15 mouse cellular contexts compared by ENCODE assay signal in genomic region chr7:96523673-96524072, GRCm38 (mm10).
DNase-seq lines count a peak whose midpoint lies in the region; ATAC-seq and TF ChIP-seq lines count a peak whose summit lies in the region.
"Had no signal": no experiment of that assay in that cellular context is flagged by ENCODE, and none has a peak within 500 bp of the region (broad histone marks: within the 10 kb centered on the region; RNA-seq: fewer than 3 reads in every experiment).

No protein-coding gene starts in this region.

- no peak overlapping the region for H3K9ac ChIP-seq in lung, embryonic 14.5 days
- H3K9ac ChIP-seq in heart, embryonic 15.5 days: no peak overlapping the region
- H3K9ac ChIP-seq: liver, embryonic 14.5 days; midbrain, embryonic 13.5 days had no signal

- H3K4me3 ChIP-seq in heart, embryonic 10.5 days: no peak overlapping the region
- H3K4me3 ChIP-seq in lung, embryonic 14.5 days (ENCODE audit: low read depth, low read length): no peak overlapping the region
- H3K4me3 ChIP-seq in heart, embryonic 15.5 days: no peak overlapping the region
- H3K4me3 ChIP-seq in myocyte: no peak overlapping the region
- H3K4me3 ChIP-seq: erythroblast, embryonic 14.5 days; midbrain, embryonic 13.5 days had no signal

- H3K4me1 ChIP-seq in heart, embryonic 10.5 days: peaks cover 3% of the 10 kb centered on the region; the same call in 1 of the 2 replicates
- H3K4me1 ChIP-seq in lung, embryonic 14.5 days (ENCODE audit: insufficient read depth): no peaks in the 10 kb centered on the region; the same call in 1 of the 2 replicates
- no peaks in the 10 kb centered on the region; the same call in 1 of the 2 replicates for H3K4me1 ChIP-seq in heart, embryonic 15.5 days (replicated peaks)

- no peak overlapping the region for H3ac ChIP-seq in myocyte (ENCODE audit: control insufficient read depth, insufficient read length)

- H3K9me3 ChIP-seq in heart, embryonic 10.5 days: no peaks in the 10 kb centered on the region
- no peaks in the 10 kb centered on the region for H3K9me3 ChIP-seq in lung, embryonic 14.5 days (ENCODE audit: low read depth, low read length)
- H3K9me3 ChIP-seq in heart, embryonic 15.5 days (replicated peaks): no peaks in the 10 kb centered on the region
- H3K9me3 ChIP-seq: midbrain, embryonic 13.5 days had no signal

- H3K36me3 ChIP-seq in heart, embryonic 10.5 days: no peaks in the 10 kb centered on the region
- H3K36me3 ChIP-seq in lung, embryonic 14.5 days (ENCODE audit: insufficient read depth): no peaks in the 10 kb centered on the region
- no peaks in the 10 kb centered on the region for H3K36me3 ChIP-seq in heart, embryonic 15.5 days
- no peaks in the 10 kb centered on the region for H3K36me3 ChIP-seq in myocyte (ENCODE audit: control insufficient read depth, insufficient read depth)
- H3K36me3 ChIP-seq: midbrain, embryonic 13.5 days had no signal

- TF ChIP-seq CTCF in lung, embryonic 14.5 days (IDR thresholded peaks at IDR 0.05; ENCODE audit: low read depth): no peak

- no peak for TF ChIP-seq POLR2A in myocyte (IDR thresholded peaks at IDR 0.05; ENCODE audit: insufficient read length, low read depth)

- DNase-seq in heart, adult 18-20 months: peak; percentile 39 to 41
- no peak for DNase-seq in heart, embryonic 10.5 days (ENCODE audit: low spot score)
- peak; percentile 65 for DNase-seq in lung, embryonic 14.5 days
- no peak for DNase-seq in lung, postnatal 36 days
- no peak for DNase-seq in urinary bladder, postnatal 10 days (ENCODE audit: low spot score)
- DNase-seq: adrenal gland, adult 2 months; gastrocnemius, postnatal 36 days; thymus, postnatal 25 days had no signal

- WGBS in heart, embryonic 10.5 days: 61% methylated on average over 2 of the region's 2 CpGs
- 51% methylated on average over 2 of the region's 2 CpGs for WGBS in lung, embryonic 14.5 days
- WGBS in heart, embryonic 15.5 days: 55% methylated on average over 2 of the region's 2 CpGs

- H3K79me2 ChIP-seq in myocyte (ENCODE audit: control insufficient read depth, insufficient read depth): no peaks in the 10 kb centered on the region

- H3K4me2 ChIP-seq in lung, embryonic 14.5 days: no peak overlapping the region
- H3K4me2 ChIP-seq in heart, embryonic 15.5 days: no peak overlapping the region
- H3K4me2 ChIP-seq in myocyte (ENCODE audit: low read depth): peak overlapping the region; percentile 2
- H3K4me2 ChIP-seq: midbrain, embryonic 13.5 days had no signal

- peak; percentile 30; the same call in 1 of the 2 replicates for ATAC-seq in lung, embryonic 14.5 days (ENCODE audit: insufficient read depth)
- ATAC-seq in heart, embryonic 15.5 days (replicated peaks; ENCODE audit: insufficient number of reproducible peaks, insufficient read depth, low FRiP score, low read depth): no peak
- no peak for ATAC-seq in erythroid progenitor cell, adult 5-6 weeks (replicated peaks; ENCODE audit: low FRiP score, poor library complexity, severe bottlenecking)
- ATAC-seq: hindbrain, postnatal 0 days; midbrain, embryonic 13.5 days had no signal

- no peak overlapping the region for H3K27ac ChIP-seq in heart, embryonic 10.5 days
- H3K27ac ChIP-seq in lung, embryonic 14.5 days (ENCODE audit: low read depth): peak overlapping the region; percentile 12; the same call in 1 of the 2 replicates
- H3K27ac ChIP-seq in heart, embryonic 15.5 days: 0 out of 2 replicates have a peak overlapping the region, but pooled peaks have one; percentile 42
- H3K27ac ChIP-seq: hindbrain, postnatal 0 days; liver, embryonic 14.5 days; midbrain, embryonic 13.5 days had no signal

- H3K27me3 ChIP-seq in heart, embryonic 10.5 days (ENCODE audit: insufficient read depth, poor library complexity, severe bottlenecking): peaks cover 79% of the 10 kb centered on the region
- H3K27me3 ChIP-seq in lung, embryonic 14.5 days (ENCODE audit: insufficient read depth, low read length): no peaks in the 10 kb centered on the region
- peaks cover 19% of the 10 kb centered on the region for H3K27me3 ChIP-seq in heart, embryonic 15.5 days
- no peaks in the 10 kb centered on the region for H3K27me3 ChIP-seq in myocyte (ENCODE audit: control insufficient read depth, insufficient read depth, insufficient read length)
- H3K27me3 ChIP-seq: midbrain, embryonic 13.5 days had no signal

TF ChIP-seq in myocyte, 11 proteins besides CTCF, POLR2A, EP300 and RAD21:
- TF ChIP-seq CEBPB (IDR thresholded peaks at IDR 0.05; ENCODE audit: insufficient read depth, poor library complexity, severe bottlenecking) (no peak), REST (IDR thresholded peaks at IDR 0.05; ENCODE audit: insufficient read depth, insufficient read length) (no peak), POLR2AphosphoS2 (IDR thresholded peaks at IDR 0.05; ENCODE audit: insufficient read length, low read depth) (no peak), SRF (IDR thresholded peaks at IDR 0.05; ENCODE audit: control insufficient read depth, insufficient read length, low read depth) (no peak), MYOG (IDR thresholded peaks at IDR 0.05; ENCODE audit: control insufficient read depth in 1 of 3, insufficient read depth in 1 of 3, insufficient read length in 2 of 3, low read depth in 2 of 3) (no peak), MYOD1 (IDR thresholded peaks at IDR 0.05; ENCODE audit: control insufficient read depth in 1 of 3, insufficient read length in 2 of 3, low read depth in 2 of 3) (no peak), USF1 (IDR thresholded peaks at IDR 0.05; ENCODE audit: low read depth) (no peak), E2F4 (IDR thresholded peaks at IDR 0.05; ENCODE audit: insufficient read depth) (no peak), TCF12 (IDR thresholded peaks at IDR 0.05; ENCODE audit: insufficient read depth, poor library complexity, severe bottlenecking) (no peak), TCF3 (IDR thresholded peaks at IDR 0.05; ENCODE audit: insufficient read length, low read depth) (no peak), MAX (IDR thresholded peaks at IDR 0.05; ENCODE audit: low read depth) (no peak)
TF ChIP-seq in myocyte: peak in this region for 0.

Comparison
In these comparisons a context has a peak if more than half of its experiments do, and no peak if none do; other contexts are left out.
1. DNase-seq: peak in heart, adult 18-20 months (2 of 2) and lung, embryonic 14.5 days (single experiment); none in heart, embryonic 10.5 days (single experiment), lung, postnatal 36 days (single experiment) and urinary bladder, postnatal 10 days (single experiment).